Mouse (Mus musculus): Measurements from ENCODE around the gene Stmnd1. TPM values are rescaled to one million over a fixed set of nuclear protein-coding genes. Genes with fewer than 3 reads are reported as not detected.
"Not testable (repeated sequence)": the region's sequence is repeated elsewhere in the genome, so short reads cannot be mapped to it uniquely, and the experiment has no call there.

The Stmnd1 gene
- polyA plus RNA-seq, 1 experiment from 2014 or later, result not detected

DNA sequence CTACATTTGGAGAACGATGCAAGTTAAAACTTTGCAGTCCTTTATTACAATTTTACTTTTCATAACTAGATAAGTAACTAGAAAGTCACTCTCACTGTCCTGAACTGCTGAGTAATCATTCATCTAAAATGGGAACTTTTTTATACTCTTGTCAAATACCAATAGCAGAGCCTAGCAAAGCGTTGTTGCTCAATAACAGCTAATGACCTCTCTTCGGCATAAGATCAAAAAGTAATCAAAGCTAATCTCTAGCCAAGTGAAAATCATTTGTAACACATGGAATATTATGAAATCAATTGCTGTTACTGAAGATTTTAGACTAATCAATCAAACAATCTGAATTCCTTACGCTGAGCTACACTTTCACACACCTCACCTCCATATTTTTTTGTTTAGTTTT, 24.2 kb downstream of the Stmnd1 start:
- H3K27me3 ChIP-seq, result no peaks in the 10 kb centered on the region
- no peak overlapping the region for H3K9ac ChIP-seq (replicated peaks)
- WGBS, result 91% methylated on average over 4 of the region's 4 CpGs
- H3K4me1 ChIP-seq, result no peaks in the 10 kb centered on the region
- H3K4me3 ChIP-seq, result no peak overlapping the region
- no peaks in the 10 kb centered on the region for H3K9me3 ChIP-seq
- no peak for ATAC-seq (ENCODE audit: low FRiP score, low read depth)
- H3K4me2 ChIP-seq (replicated peaks), result no peak overlapping the region
- H3K36me3 ChIP-seq, result no peaks in the 10 kb centered on the region
- no peak overlapping the region for H3K27ac ChIP-seq (replicated peaks)

DNA sequence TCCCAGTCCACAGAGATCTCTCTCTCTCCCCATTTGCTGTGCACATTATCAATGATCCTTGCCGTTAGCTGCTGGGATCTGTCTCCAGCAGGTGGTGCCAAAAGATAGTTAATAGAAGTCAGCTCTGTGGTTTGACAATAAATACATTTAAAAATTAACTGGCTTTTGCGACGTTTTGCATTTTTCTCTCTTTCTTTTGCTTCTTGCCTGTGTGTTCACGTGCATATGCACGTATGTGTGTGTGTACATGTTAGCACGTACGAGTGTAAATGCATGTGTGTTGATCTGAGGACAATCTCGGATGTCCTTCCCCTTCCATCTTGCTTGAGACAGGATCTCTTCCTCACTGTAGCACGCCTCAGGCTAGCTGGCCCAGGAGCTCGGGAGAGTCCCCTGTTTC, 37.3 kb downstream of the Stmnd1 start:
- Histone ChIP-seq H3K27ac (replicated peaks) (no peak overlapping the region), H3K4me2 (replicated peaks) (no peak overlapping the region), H3K27me3 (no peaks in the 10 kb centered on the region), H3K9me3 (peaks cover under 1% of the 10 kb centered on the region), H3K4me1 (no peaks in the 10 kb centered on the region), H3K9ac (replicated peaks) (no peak overlapping the region), H3K4me3 (no peak overlapping the region), H3K36me3 (no peaks in the 10 kb centered on the region)
- ATAC-seq (ENCODE audit: low FRiP score, low read depth), result no peak
- 56% methylated on average over 10 of the region's 10 CpGs for WGBS

- no peaks in the 10 kb centered on the region for H3K36me3 ChIP-seq
- H3K4me2 ChIP-seq (replicated peaks), result no peak overlapping the region
- H3K27ac ChIP-seq (replicated peaks), result no peak overlapping the region
- H3K27me3 ChIP-seq, result no peaks in the 10 kb centered on the region
- WGBS, result 86% methylated on average over 5 of the region's 5 CpGs
- no peak for ATAC-seq (ENCODE audit: low FRiP score, low read depth)
- no peaks in the 10 kb centered on the region for H3K4me1 ChIP-seq
- no peak overlapping the region for H3K4me3 ChIP-seq
- peaks cover 4% of the 10 kb centered on the region for H3K9me3 ChIP-seq
- no peak overlapping the region for H3K9ac ChIP-seq (replicated peaks)
Observed at GRCm38 (mm10) chr13:46313176-46313575, 39.7 kb downstream of the Stmnd1 start.

- WGBS, result 85% methylated on average over 7 of the region's 7 CpGs
- Histone ChIP-seq H3K27ac (replicated peaks) (no peak overlapping the region), H3K9me3 (peaks cover 4% of the 10 kb centered on the region), H3K36me3 (no peaks in the 10 kb centered on the region), H3K27me3 (no peaks in the 10 kb centered on the region), H3K4me3 (no peak overlapping the region), H3K4me1 (no peaks in the 10 kb centered on the region), H3K4me2 (replicated peaks) (no peak overlapping the region), H3K9ac (replicated peaks) (no peak overlapping the region)
- ATAC-seq (ENCODE audit: low FRiP score, low read depth), result no peak
Observed at GRCm38 (mm10) chr13:46315165-46315564, 41.6 kb downstream of the Stmnd1 start.

DNA sequence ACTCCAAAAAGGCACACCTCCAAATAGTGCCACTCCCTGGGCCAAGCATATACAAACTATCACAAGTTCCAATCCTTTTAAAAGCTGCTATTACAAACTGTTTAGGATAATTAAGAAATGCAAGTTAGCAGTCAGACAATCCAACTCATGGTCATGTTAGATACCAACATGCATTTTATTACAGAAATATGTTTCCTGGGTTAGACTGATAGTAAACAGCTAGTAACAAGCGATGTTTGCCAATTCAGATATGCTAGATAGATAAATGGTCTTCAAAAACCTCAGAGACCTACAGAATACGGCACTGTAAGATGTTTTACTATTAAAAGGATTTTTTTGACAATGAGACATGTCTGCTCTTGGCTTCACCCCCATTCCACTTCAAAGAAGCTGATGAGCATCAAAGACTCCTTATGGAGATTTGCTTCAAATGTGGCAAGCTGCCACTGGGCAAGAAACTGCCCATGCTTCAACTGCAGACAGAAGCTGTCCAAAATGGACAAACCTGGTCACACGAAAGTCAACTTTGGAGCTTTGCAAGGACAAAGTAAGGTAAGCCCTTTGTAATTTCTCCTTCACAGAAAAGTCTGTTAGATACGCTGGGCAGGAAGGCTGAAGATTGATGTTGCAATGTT, 52.9 kb downstream of the Stmnd1 start:
- no peak overlapping the region for H3K9ac ChIP-seq (replicated peaks)
- H3K4me2 ChIP-seq (replicated peaks), result no peak overlapping the region
- WGBS, result 87% methylated on average over 4 of the region's 4 CpGs
- H3K4me1 ChIP-seq, result no peaks in the 10 kb centered on the region
- H3K9me3 ChIP-seq, result no peaks in the 10 kb centered on the region
- no peak for ATAC-seq (ENCODE audit: low FRiP score, low read depth)
- no peak overlapping the region for H3K4me3 ChIP-seq
- no peaks in the 10 kb centered on the region for H3K27me3 ChIP-seq
- H3K36me3 ChIP-seq, result no peaks in the 10 kb centered on the region
- no peak overlapping the region for H3K27ac ChIP-seq (replicated peaks)

DNA sequence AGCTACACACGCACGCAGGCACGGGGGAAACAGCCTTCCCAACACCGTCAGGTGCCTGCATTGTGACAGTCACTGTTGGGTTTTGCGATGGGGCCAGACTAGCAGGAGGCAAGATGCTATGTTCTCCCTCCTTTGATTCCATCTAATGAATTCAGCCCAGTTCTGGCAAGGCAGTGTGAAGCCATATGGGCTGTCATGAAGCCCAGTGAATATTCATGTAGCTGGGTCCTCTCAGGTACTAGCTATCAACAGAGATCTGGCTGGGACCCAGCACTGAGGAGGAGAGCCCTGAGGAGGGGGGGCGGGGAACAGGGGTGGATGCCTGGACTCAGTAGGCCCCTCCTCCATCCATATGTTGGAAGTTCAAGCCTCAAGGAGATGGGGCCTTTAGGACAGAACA, 61.5 kb downstream of the Stmnd1 start:
- H3K4me3 ChIP-seq, result no peak overlapping the region
- H3K27ac ChIP-seq (replicated peaks), result no peak overlapping the region
- 0 out of 2 replicates have a peak, but pooled peaks cover 6% of the 10 kb centered on the region for H3K9me3 ChIP-seq
- no peaks in the 10 kb centered on the region for H3K27me3 ChIP-seq
- ATAC-seq (ENCODE audit: low FRiP score, low read depth), result no peak
- no peaks in the 10 kb centered on the region for H3K36me3 ChIP-seq
- H3K4me1 ChIP-seq, result no peaks in the 10 kb centered on the region
- no peak overlapping the region for H3K9ac ChIP-seq (replicated peaks)
- WGBS, result 81% methylated on average over 6 of the region's 6 CpGs
- no peak overlapping the region for H3K4me2 ChIP-seq (replicated peaks)

- 88% methylated on average over 1 of the region's 1 CpGs for WGBS
- H3K4me2 ChIP-seq (replicated peaks); H3K4me1 ChIP-seq; H3K27ac ChIP-seq (replicated peaks); H3K9me3 ChIP-seq; H3K4me3 ChIP-seq; H3K9ac ChIP-seq (replicated peaks); H3K36me3 ChIP-seq; H3K27me3 ChIP-seq; ATAC-seq (ENCODE audit: low FRiP score, low read depth): not testable (repeated sequence)
Observed at GRCm38 (mm10) chr13:46336281-46336680, 62.8 kb downstream of the Stmnd1 start.

- WGBS, result 85% methylated on average over 2 of the region's 2 CpGs
- Histone ChIP-seq H3K9ac (replicated peaks) (no peak overlapping the region), H3K4me1 (no peaks in the 10 kb centered on the region), H3K4me3 (no peak overlapping the region), H3K27ac (replicated peaks) (no peak overlapping the region), H3K36me3 (no peaks in the 10 kb centered on the region), H3K27me3 (no peaks in the 10 kb centered on the region), H3K4me2 (replicated peaks) (no peak overlapping the region), H3K9me3 (no peaks in the 10 kb centered on the region)
- ATAC-seq (ENCODE audit: low FRiP score, low read depth), result no peak
Observed at GRCm38 (mm10) chr13:46337791-46338190, 64.3 kb downstream of the Stmnd1 start.

GRCm38 (mm10) chr13:46339954-46340353, 66.4 kb downstream of the Stmnd1 start:
- Histone ChIP-seq H3K4me1 (no peaks in the 10 kb centered on the region), H3K4me3 (no peak overlapping the region), H3K27ac (replicated peaks) (no peak overlapping the region), H3K36me3 (no peaks in the 10 kb centered on the region), H3K4me2 (replicated peaks) (no peak overlapping the region), H3K9me3 (no peaks in the 10 kb centered on the region), H3K9ac (replicated peaks) (no peak overlapping the region), H3K27me3 (no peaks in the 10 kb centered on the region)
- no peak for ATAC-seq (ENCODE audit: low FRiP score, low read depth)
- 81% methylated on average over 4 of the region's 4 CpGs for WGBS

DNA sequence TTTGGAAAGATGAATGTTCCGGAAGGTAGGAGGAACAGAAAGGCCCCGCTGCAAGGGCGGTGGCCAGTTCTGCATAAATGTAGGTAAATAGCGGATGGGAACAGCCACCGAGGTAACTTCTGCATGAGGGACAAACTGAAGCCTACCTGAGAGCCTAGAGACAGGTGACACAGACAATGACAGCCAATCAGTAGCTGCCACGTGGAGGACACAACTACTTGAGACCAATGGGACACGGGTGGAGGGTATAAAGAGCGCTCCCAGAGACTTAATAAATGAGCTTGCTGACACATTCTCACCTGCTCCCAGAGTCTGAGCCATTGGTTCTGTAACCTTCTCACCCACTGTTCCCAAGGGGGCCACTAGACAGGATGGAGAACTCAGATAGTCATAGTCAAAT, 67.1 kb downstream of the Stmnd1 start:
- no peaks in the 10 kb centered on the region for H3K27me3 ChIP-seq
- no peak for ATAC-seq (ENCODE audit: low FRiP score, low read depth)
- H3K9me3 ChIP-seq, result no peaks in the 10 kb centered on the region
- 93% methylated on average over 8 of the region's 8 CpGs for WGBS
- no peak overlapping the region for H3K4me2 ChIP-seq (replicated peaks)
- no peaks in the 10 kb centered on the region for H3K36me3 ChIP-seq
- H3K27ac ChIP-seq (replicated peaks), result no peak overlapping the region
- H3K9ac ChIP-seq (replicated peaks), result no peak overlapping the region
- H3K4me3 ChIP-seq, result no peak overlapping the region
- H3K4me1 ChIP-seq, result no peaks in the 10 kb centered on the region

DNA sequence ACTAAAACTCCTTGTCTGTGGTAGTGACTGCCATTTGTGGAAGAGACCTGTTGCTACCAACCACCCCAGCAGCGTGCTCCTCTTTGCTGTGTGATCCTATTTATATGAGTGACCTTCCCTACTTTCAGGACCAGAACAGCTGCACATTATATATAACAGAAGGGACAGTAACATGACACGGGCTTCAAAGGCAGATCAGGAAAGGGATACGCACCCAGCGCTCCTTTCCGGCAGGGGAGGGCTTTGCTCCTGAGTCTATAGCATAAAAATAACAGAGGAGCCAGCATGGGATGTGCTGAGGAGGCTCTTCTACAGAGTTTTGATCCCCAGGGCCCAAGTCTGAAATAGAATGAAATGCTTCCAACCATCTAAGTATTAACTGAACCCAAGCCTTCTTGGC, 67.9 kb downstream of the Stmnd1 start:
- H3K4me3 ChIP-seq, result no peak overlapping the region
- no peak overlapping the region for H3K4me2 ChIP-seq (replicated peaks)
- H3K9ac ChIP-seq (replicated peaks), result no peak overlapping the region
- no peaks in the 10 kb centered on the region for H3K9me3 ChIP-seq
- no peaks in the 10 kb centered on the region for H3K27me3 ChIP-seq
- 86% methylated on average over 5 of the region's 5 CpGs for WGBS
- ATAC-seq (ENCODE audit: low FRiP score, low read depth), result no peak
- no peaks in the 10 kb centered on the region for H3K4me1 ChIP-seq
- H3K27ac ChIP-seq (replicated peaks), result no peak overlapping the region
- no peaks in the 10 kb centered on the region for H3K36me3 ChIP-seq

DNA sequence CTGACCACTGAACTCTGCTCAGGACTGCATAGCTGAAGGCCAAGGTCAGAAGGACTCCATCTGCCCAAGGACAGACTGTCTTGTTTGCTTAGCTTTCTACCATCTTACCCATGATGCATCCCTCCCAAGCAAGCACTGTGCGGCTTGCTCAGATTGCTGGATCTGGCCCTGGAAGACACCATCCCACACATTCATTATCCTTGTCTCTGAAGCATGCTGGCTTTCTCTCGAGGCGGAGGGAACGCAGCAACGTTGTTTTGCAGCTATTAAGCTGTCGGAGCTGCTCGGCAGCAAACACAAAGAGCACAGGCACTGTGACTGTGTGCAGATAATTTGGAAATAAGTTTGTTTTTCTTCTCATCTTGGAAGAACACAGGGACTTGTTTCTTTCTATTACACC, 69.7 kb downstream of the Stmnd1 start:
- H3K4me1 ChIP-seq, result no peaks in the 10 kb centered on the region
- no peak overlapping the region for H3K4me2 ChIP-seq (replicated peaks)
- no peak overlapping the region for H3K27ac ChIP-seq (replicated peaks)
- H3K4me3 ChIP-seq, result no peak overlapping the region
- H3K36me3 ChIP-seq, result no peaks in the 10 kb centered on the region
- H3K27me3 ChIP-seq, result no peaks in the 10 kb centered on the region
- no peak overlapping the region for H3K9ac ChIP-seq (replicated peaks)
- no peak for ATAC-seq (ENCODE audit: low FRiP score, low read depth)
- WGBS, result 86% methylated on average over 7 of the region's 7 CpGs
- no peaks in the 10 kb centered on the region for H3K9me3 ChIP-seq

GRCm38 (mm10) chr13:46346830-46347512, 73.5 kb downstream of the Stmnd1 start:
- Histone ChIP-seq H3K4me3 (no peak overlapping the region), H3K27ac (replicated peaks) (no peak overlapping the region), H3K4me2 (replicated peaks) (no peak overlapping the region), H3K27me3 (peaks cover 6% of the 10 kb centered on the region; the same call in 1 of the 2 replicates), H3K4me1 (peaks cover 9% of the 10 kb centered on the region; the same call in 1 of the 2 replicates), H3K9me3 (no peaks in the 10 kb centered on the region), H3K9ac (replicated peaks) (no peak overlapping the region), H3K36me3 (no peaks in the 10 kb centered on the region)
- ATAC-seq (ENCODE audit: low FRiP score, low read depth), result no peak
- 87% methylated on average over 10 of the region's 10 CpGs for WGBS
